Mouse (Mus musculus) liver, embryonic 11.5 days (tissue): ENCODE measurements at regions not wholly inside any gene's neighbourhood (a gene's known extent, or its start where the extent isn't known, plus 50 kb on each side); places are given as distances from the start of the nearest gene placed in this dataset.
"Not testable (repeated sequence)": the region's sequence is repeated elsewhere in the genome, so short reads cannot be mapped to it uniquely, and the experiment has no call there.

ENCODE experiments used
- ATAC-seq: fragments of 200-750 bp; cut with Nextera tagmentation; replicated peaks from 2 replicates; pipeline ENCODE4 v1.8.0; 2017; ENCODE audit warnings: moderate number of reproducible peaks, mild to moderate bottlenecking, moderate TSS enrichment, moderate library complexity; ENCODE audit not compliant: low FRiP score
- DNase-seq: peaks from one replicate; pipeline ENCODE4 v3.0.0-alpha.2; 2017; ENCODE audit warnings: low spot score
- H3K27ac ChIP-seq: fragments of 300-500 bp; sonication (generic); 2 replicates; pipeline ENCODE4 v1.5.1; 2014; ENCODE audit warnings: mild to moderate bottlenecking, low read depth, low read length, control low read depth
- H3K27me3 ChIP-seq: fragments of 300-500 bp; sonication (generic); replicated peaks from 2 replicates; pipeline ENCODE4 v1.6.1; 2014; ENCODE audit warnings: low read length, mixed read lengths; ENCODE audit not compliant: control insufficient read depth, insufficient read depth
- H3K36me3 ChIP-seq: fragments of 300-500 bp; sonication (generic); 2 replicates; pipeline ENCODE4 v1.6.1; 2014; ENCODE audit warnings: mild to moderate bottlenecking, low read length, moderate library complexity, mixed read lengths; ENCODE audit not compliant: control insufficient read depth, insufficient read depth
- H3K4me1 ChIP-seq: fragments of 300-500 bp; sonication (generic); replicated peaks from 2 replicates; pipeline ENCODE4 v1.6.1; 2014; ENCODE audit warnings: low read length, mixed read lengths; ENCODE audit not compliant: control insufficient read depth, insufficient read depth
- H3K4me2 ChIP-seq: fragments of 300-500 bp; sonication (generic); 2 replicates; pipeline ENCODE4 v1.6.1; 2014; ENCODE audit warnings: mild to moderate bottlenecking, control low read depth, moderate library complexity
- H3K4me3 ChIP-seq: fragments of 300-500 bp; sonication (generic); 2 replicates; pipeline ENCODE4 v1.5.1; 2014; ENCODE audit warnings: low read depth, low read length, control low read depth
- H3K9ac ChIP-seq: fragments of 300-500 bp; sonication (generic); 2 replicates; pipeline ENCODE4 v1.6.1; 2014; ENCODE audit warnings: low read depth, low read length, control low read depth
- H3K9me3 ChIP-seq: fragments of 300-500 bp; sonication (generic); 2 replicates; pipeline ENCODE4 v1.6.1; 2016; ENCODE audit warnings: low read length, inconsistent platforms, mixed read lengths; ENCODE audit not compliant: control insufficient read depth
- WGBS: fragments of 180-500 bp; shearing (Covaris S2); extraction: QIAGEN DNeasy Blood & Tissue Kit; methylation state at CpG from one replicate; pipeline ENCODE4 v1.1.7; 2014; 5-methylcytosine and 5-hydroxymethylcytosine counted together

DNA sequence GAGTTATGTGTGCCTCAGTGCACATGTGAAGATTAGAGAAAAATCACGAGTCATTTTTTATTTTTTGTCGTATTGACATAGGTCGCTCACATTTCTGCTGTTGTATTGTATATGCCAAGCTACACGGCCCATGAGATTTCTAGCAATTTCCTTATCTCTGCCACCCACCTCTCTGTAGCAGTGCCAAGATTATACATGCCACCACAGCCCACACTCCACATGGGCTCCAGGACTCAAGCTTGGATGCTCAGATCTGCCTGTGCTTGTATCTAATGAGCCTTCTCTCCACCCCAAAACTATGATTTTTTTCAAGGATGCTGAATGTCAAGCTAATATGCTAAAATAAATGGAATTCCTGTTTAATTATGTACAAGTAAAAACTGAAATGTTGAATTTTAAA lies 259.3 kb upstream of the Pld5 start:
- no peaks in the 10 kb centered on the region for H3K27me3 ChIP-seq
- H3K9ac ChIP-seq = no peak overlapping the region
- H3K27ac ChIP-seq = no peak overlapping the region
- H3K4me1 ChIP-seq = no peaks in the 10 kb centered on the region
- H3K4me2 ChIP-seq = no peak overlapping the region
- H3K36me3 ChIP-seq = no peaks in the 10 kb centered on the region
- H3K4me3 ChIP-seq = no peak overlapping the region
- H3K9me3 ChIP-seq = no peaks in the 10 kb centered on the region
- no peak for DNase-seq
- no peak for ATAC-seq
- 85% methylated on average over 4 of the region's 4 CpGs for WGBS

- Histone ChIP-seq H3K27ac (no peak overlapping the region), H3K9ac (no peak overlapping the region), H3K36me3 (no peaks in the 10 kb centered on the region), H3K27me3 (no peaks in the 10 kb centered on the region), H3K9me3 (no peaks in the 10 kb centered on the region), H3K4me2 (no peak overlapping the region), H3K4me1 (no peaks in the 10 kb centered on the region), H3K4me3 (no peak overlapping the region)
- ATAC-seq (no peak), DNase-seq (no peak)
- 73% methylated on average over 2 of the region's 2 CpGs for WGBS
Measured at GRCm38 (mm10) chr1:176529037-176529436, 253.9 kb upstream of the Pld5 start.

DNA sequence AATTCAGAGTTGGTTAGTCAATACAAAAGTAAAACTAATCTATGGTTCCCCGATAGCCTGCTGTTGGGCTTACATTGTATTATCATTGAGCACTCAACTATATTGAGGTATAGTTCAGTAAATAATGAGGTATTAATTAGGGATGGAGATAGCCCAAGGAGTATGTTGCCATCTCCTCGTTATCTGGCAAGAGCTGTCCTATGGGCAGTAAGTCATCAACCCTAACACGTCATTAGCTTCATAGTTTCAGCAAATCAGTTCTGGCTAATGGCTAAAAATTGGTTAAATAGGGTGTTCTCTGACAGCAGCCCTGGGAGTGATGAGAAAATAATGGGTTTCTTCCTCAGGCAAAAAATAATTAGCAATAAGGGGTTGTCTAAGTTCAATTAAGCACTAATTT lies 236.4 kb upstream of the Pld5 start:
- no peak for DNase-seq

DNA sequence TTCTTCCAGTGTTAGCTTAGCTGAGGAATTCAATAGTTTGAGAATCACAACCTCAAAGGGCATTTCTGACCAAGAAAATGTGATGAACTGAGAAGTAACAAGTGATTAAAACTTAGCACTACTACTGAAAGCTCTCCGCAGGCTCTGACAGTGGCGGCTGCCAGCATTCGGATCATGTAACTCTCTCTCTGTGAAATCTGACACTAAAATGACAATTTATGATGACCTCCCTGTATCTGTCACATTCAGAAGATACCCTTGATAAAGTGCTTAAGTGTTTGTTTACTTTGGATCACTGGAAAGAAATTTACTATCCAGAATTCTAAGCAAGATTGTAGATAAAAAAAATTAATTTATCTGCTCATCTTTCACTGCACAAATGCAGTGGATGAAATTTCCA lies 230.3 kb upstream of the Pld5 start:
- Histone ChIP-seq H3K4me1 (no peaks in the 10 kb centered on the region), H3K9ac (no peak overlapping the region), H3K36me3 (no peaks in the 10 kb centered on the region), H3K27me3 (no peaks in the 10 kb centered on the region), H3K4me2 (no peak overlapping the region), H3K4me3 (no peak overlapping the region), H3K9me3 (no peaks in the 10 kb centered on the region), H3K27ac (no peak overlapping the region)
- ATAC-seq (no peak), DNase-seq (no peak)
- 70% methylated on average over 3 of the region's 3 CpGs for WGBS

More for the DNA sequence above, 236.4 kb upstream of the Pld5 start:
- no peak overlapping the region for H3K4me3 ChIP-seq
- H3K9me3 ChIP-seq = no peaks in the 10 kb centered on the region
- no peak overlapping the region for H3K9ac ChIP-seq
- ATAC-seq = no peak
- no peak overlapping the region for H3K4me2 ChIP-seq
- 70% methylated on average over 3 of the region's 3 CpGs for WGBS
- no peaks in the 10 kb centered on the region for H3K36me3 ChIP-seq
- H3K27ac ChIP-seq = no peak overlapping the region
- no peaks in the 10 kb centered on the region for H3K4me1 ChIP-seq
- no peaks in the 10 kb centered on the region for H3K27me3 ChIP-seq

- H3K4me1 ChIP-seq, H3K36me3 ChIP-seq, DNase-seq, ATAC-seq, H3K27ac ChIP-seq, H3K4me3 ChIP-seq, H3K27me3 ChIP-seq, H3K4me2 ChIP-seq, H3K9me3 ChIP-seq, H3K9ac ChIP-seq: not testable (repeated sequence)
- WGBS = 70% methylated on average over 6 of the region's 6 CpGs
Measured at GRCm38 (mm10) chr1:176504731-176505130, 229.6 kb upstream of the Pld5 start.

GRCm38 (mm10) chr1:176499010-176499650 lies 224.0 kb upstream of the Pld5 start:
- Histone ChIP-seq H3K4me1 (no peaks in the 10 kb centered on the region), H3K9me3 (no peaks in the 10 kb centered on the region), H3K27me3 (no peaks in the 10 kb centered on the region), H3K36me3 (no peaks in the 10 kb centered on the region), H3K4me3 (no peak overlapping the region), H3K27ac (no peak overlapping the region), H3K9ac (no peak overlapping the region), H3K4me2 (no peak overlapping the region)
- no peak for DNase-seq
- WGBS = 68% methylated on average over 6 of the region's 6 CpGs
- ATAC-seq = no peak

GRCm38 (mm10) chr1:176468560-176468959 lies 193.4 kb upstream of the Pld5 start:
- no peak overlapping the region for H3K4me2 ChIP-seq
- DNase-seq (no peak), ATAC-seq (no peak)
- H3K4me1 ChIP-seq = no peaks in the 10 kb centered on the region
- WGBS = 62% methylated on average over 1 of the region's 1 CpGs
- no peak overlapping the region for H3K4me3 ChIP-seq
- no peak overlapping the region for H3K27ac ChIP-seq
- H3K9ac ChIP-seq = no peak overlapping the region
- no peaks in the 10 kb centered on the region for H3K9me3 ChIP-seq
- no peaks in the 10 kb centered on the region for H3K36me3 ChIP-seq
- H3K27me3 ChIP-seq = no peaks in the 10 kb centered on the region

DNA sequence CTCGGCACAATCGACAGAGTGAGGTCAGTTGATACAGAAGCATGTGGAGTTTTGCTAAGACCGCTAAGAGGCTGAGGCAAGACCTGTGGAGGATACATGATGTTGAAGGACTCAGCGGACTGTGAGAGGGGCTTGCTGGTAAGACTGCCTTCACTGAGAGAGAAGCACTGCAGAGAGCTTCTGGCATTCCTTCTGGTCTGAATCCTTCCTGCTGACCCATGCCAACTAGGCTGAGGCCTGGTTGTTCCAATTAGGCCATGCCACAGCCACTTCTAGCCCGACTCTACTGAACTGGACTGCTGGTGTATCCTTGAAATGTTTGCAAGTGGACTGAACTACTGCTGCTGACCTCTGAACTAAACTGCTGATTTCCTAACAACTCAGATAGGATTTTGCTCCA lies 187.0 kb upstream of the Pld5 start:
- no peak for ATAC-seq
- WGBS = 80% methylated on average over 5 of the region's 5 CpGs

DNA sequence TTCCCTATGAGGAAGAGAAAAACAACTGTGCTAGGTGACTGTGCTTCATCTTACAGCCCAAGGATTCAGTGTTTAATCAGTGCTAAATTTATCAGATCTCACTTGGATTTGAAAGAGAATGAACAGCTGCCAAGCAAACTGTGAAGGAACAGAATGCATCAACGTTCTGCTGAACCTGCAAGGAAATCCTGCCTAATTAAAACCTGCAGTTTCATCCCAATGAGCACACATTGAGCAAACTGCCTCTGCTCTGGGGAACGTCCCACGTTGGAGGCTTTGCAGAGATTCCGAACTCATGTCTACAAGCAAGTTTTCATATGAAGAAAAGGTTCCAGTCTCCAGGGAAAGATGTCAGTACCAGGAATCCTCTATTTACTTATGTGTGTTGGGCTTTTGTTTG lies 171.6 kb upstream of the Pld5 start:
- no peak overlapping the region for H3K4me2 ChIP-seq
- no peak overlapping the region for H3K4me3 ChIP-seq
- H3K36me3 ChIP-seq = no peaks in the 10 kb centered on the region
- H3K9me3 ChIP-seq = no peaks in the 10 kb centered on the region
- no peak for DNase-seq
- 70% methylated on average over 4 of the region's 4 CpGs for WGBS
- H3K9ac ChIP-seq = no peak overlapping the region
- no peak for ATAC-seq
- H3K4me1 ChIP-seq = no peaks in the 10 kb centered on the region
- no peaks in the 10 kb centered on the region for H3K27me3 ChIP-seq
- no peak overlapping the region for H3K27ac ChIP-seq

More for the DNA sequence above, 187.0 kb upstream of the Pld5 start:
- Histone ChIP-seq H3K36me3 (no peaks in the 10 kb centered on the region), H3K4me2 (no peak overlapping the region), H3K4me3 (no peak overlapping the region), H3K27ac (no peak overlapping the region), H3K9me3 (no peaks in the 10 kb centered on the region), H3K27me3 (no peaks in the 10 kb centered on the region), H3K4me1 (no peaks in the 10 kb centered on the region), H3K9ac (no peak overlapping the region)
- no peak for DNase-seq
